Mouse (Mus musculus) spleen, adult 2 months (tissue): ENCODE data around the gene Gm3250.
"Not testable (repeated sequence)": the region's sequence is repeated elsewhere in the genome, so short reads cannot be mapped to it uniquely, and the experiment has no call there.

ENCODE experiments used
- CTCF ChIP-seq: fragments of 200-500 bp; IDR thresholded peaks from 2 replicates; pipeline ENCODE4 v1.5.1; 2011; ENCODE audit warnings: mild to moderate bottlenecking, inconsistent platforms; ENCODE audit not compliant: insufficient read depth, insufficient read length, insufficient replicate concordance; ENCODE audit errors: extremely low read depth
- POLR2A ChIP-seq: fragments of 200-500 bp; IDR thresholded peaks from 2 replicates; pipeline ENCODE4 v1.6.1; 2011; ENCODE audit warnings: low read depth, low read length, inconsistent platforms

- not testable (repeated sequence) for TF ChIP-seq CTCF, POLR2A
Observed at GRCm38 (mm10) chr10:77741924-77742688, 40.2 kb downstream of the Gm3250 start, which contains the start of gene Gm18596.
